Mouse (Mus musculus) hindbrain, postnatal 0 days (tissue): Measurements from ENCODE around the gene Inpp5a. TPM values are rescaled to one million over a fixed set of nuclear protein-coding genes. Genes with fewer than 3 reads are reported as not detected.

Experiments
- ATAC-seq: fragments of 200-750 bp; cut with Nextera tagmentation; 2 replicates; pipeline ENCODE4 v1.8.0; 2017; ENCODE audit warnings: mild to moderate bottlenecking, moderate TSS enrichment, moderate library complexity
- DNase-seq: peaks from one replicate; pipeline ENCODE4 v3.0.0-alpha.2; 2015; ENCODE audit warnings: low spot score
- H3K27ac ChIP-seq: fragments of 300-500 bp; sonication (generic); 2 replicates; pipeline ENCODE4 v1.5.1; 2014; ENCODE audit warnings: mild to moderate bottlenecking
- H3K27me3 ChIP-seq: fragments of 300-500 bp; sonication (generic); 2 replicates; pipeline ENCODE4 v1.6.1; 2014; ENCODE audit warnings: low read length, mixed read lengths; ENCODE audit not compliant: insufficient read depth
- H3K36me3 ChIP-seq: fragments of 300-500 bp; sonication (generic); 2 replicates; pipeline ENCODE4 v1.6.1; 2014; ENCODE audit warnings: low read length, mixed read lengths; ENCODE audit not compliant: insufficient read depth
- H3K4me1 ChIP-seq: fragments of 300-500 bp; sonication (generic); 2 replicates; pipeline ENCODE4 v1.6.1; 2014; ENCODE audit warnings: antibody characterized with exemption, low read length, mixed read lengths; ENCODE audit not compliant: insufficient read depth
- H3K4me2 ChIP-seq: fragments of 300-500 bp; sonication (generic); 2 replicates; pipeline ENCODE4 v1.6.1; 2014; ENCODE audit warnings: low read depth, mild to moderate bottlenecking, low read length, moderate library complexity, mixed read lengths
- H3K4me3 ChIP-seq: fragments of 300-500 bp; sonication (generic); 2 replicates; pipeline ENCODE4 v1.5.1; 2014; ENCODE audit warnings: low read length
- H3K9ac ChIP-seq: fragments of 300-500 bp; sonication (generic); replicated peaks from 2 replicates; pipeline ENCODE4 v1.6.1; 2014; ENCODE audit warnings: mild to moderate bottlenecking, low read length, moderate library complexity, mixed read lengths
- H3K9me3 ChIP-seq: fragments of 300-500 bp; sonication (generic); 2 replicates; pipeline ENCODE4 v1.6.1; 2016; ENCODE audit warnings: low read length, mixed read lengths
- CTCF ChIP-seq: IDR thresholded peaks from 2 replicates; pipeline ENCODE4 v1.5.1; 2016; ENCODE audit warnings: antibody characterized with exemption, control low read depth, low read depth
- WGBS: fragments of 180-500 bp; shearing (Covaris S2); extraction: QIAGEN DNeasy Blood & Tissue Kit; methylation state at CpG from one replicate; pipeline ENCODE4 v1.1.7; 2014; 5-methylcytosine and 5-hydroxymethylcytosine counted together
- polyA plus RNA-seq: library from polyadenylated mRNA; unstranded; fragments of >200 nt; fragmentation: Nextera tagmentation; extraction: Ambion mirVana; gene quantifications from 2 replicates; pipeline ENCODE4 v1.2.1, GENCODE M21; 2015
- total RNA-seq: library from RNA; depleted of rRNA; stranded (reverse); fragments of >200 nt; gene quantifications from 2 replicates; pipeline ENCODE4 v1.2.3, GENCODE M21; 2014

The Inpp5a gene
- total and polyA plus RNA-seq, 2 experiments from 2014 or later, result 16.6 to 23.6 TPM

DNA sequence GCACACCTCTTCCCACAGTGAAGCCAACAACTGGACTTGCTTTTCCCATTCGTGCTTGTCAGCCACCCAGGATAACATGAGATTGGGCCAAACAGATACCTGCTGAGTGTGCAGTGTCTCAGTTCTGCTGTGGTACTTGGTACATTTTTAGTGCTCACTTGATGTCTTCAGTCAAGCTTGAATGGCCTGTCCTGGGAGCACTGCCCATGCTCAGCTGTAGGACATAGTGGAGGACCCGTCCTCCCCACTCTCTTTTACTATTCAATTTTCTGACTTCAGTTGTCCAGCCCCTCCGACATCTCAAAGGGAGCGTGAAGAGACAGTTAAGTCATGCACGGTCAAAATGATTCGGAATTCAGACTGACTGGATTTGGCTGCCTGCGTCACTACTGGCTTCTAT is 115.2 kb downstream of the Inpp5a start:
- H3K4me1 ChIP-seq, result no peaks in the 10 kb centered on the region
- H3K9me3 ChIP-seq, result no peaks in the 10 kb centered on the region
- H3K4me2 ChIP-seq, result no peak overlapping the region
- no peak overlapping the region for H3K4me3 ChIP-seq
- no peak overlapping the region for H3K9ac ChIP-seq
- ATAC-seq (no peak), DNase-seq (no peak)
- H3K36me3 ChIP-seq, result no peaks in the 10 kb centered on the region
- 66% methylated on average over 7 of the region's 7 CpGs for WGBS
- no peaks in the 10 kb centered on the region for H3K27me3 ChIP-seq
- no peak for TF ChIP-seq CTCF
- no peak overlapping the region for H3K27ac ChIP-seq

DNA sequence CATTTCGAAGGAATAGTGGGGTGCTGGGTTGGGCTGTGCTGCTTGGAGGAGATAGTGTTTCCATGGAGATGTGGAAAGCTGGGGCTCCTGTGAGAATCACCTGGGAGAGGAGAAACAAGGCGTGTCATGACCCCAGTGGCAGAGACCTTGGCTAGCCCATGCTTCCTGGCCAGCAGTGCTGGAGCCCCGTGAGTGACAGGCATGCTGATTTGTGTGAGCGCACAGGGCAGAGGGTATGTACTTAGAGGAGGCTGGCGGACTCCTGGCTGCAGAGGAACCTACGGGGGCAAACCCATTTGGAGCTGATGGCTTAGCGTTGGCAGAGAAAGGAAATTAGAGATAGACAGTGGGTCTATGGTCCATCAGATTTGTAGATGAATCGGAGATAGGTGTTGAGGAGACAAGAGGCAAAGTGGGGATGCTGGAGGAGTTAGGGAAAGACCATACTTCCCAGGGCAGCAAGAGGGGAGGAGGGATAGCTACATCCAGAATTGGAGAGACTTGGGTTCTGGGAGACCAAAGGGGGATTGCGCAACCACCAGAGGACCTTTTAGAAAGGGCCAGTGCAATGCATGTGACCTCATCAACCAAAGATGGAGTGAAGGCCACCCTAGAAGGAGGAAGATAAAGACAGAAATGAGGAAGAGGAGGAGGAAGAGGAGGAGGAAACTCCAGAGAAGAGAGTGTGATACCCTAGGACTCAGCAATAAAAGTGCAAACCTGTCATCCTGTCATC is 117.9 kb downstream of the Inpp5a start:
- Histone ChIP-seq H3K4me1 (no peaks in the 10 kb centered on the region), H3K36me3 (no peaks in the 10 kb centered on the region), H3K9me3 (no peaks in the 10 kb centered on the region), H3K27ac (no peak overlapping the region), H3K4me3 (no peak overlapping the region), H3K27me3 (0 out of 2 replicates have a peak, but pooled peaks cover 2% of the 10 kb centered on the region), H3K4me2 (no peak overlapping the region), H3K9ac (no peak overlapping the region)
- ATAC-seq, result no peak; the same call in 1 of the 2 replicates
- no peak for TF ChIP-seq CTCF
- 66% methylated on average over 9 of the region's 9 CpGs for WGBS
- DNase-seq, result no peak

DNA sequence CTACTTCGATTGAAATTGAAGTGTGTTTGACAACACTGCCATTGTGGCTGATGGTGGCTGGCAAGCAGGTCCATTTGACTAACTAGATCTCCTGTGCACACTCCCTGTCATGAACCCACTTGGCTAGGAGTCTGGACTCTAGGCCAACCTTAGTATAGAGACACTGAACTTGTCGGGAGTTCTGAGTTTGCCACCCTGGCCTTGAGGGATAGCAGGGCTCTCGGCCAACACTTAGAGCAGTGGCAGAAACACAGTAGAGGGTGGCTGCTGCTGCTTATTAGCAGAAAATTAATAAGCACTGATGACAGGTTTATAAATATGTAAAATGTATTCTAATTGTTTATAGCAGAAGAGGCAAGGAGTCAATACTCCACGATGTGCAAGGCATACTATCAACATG is 120.0 kb downstream of the Inpp5a start:
- ATAC-seq (no peak), DNase-seq (no peak)
- Histone ChIP-seq H3K4me1 (no peaks in the 10 kb centered on the region), H3K27ac (no peak overlapping the region), H3K27me3 (0 out of 2 replicates have a peak, but pooled peaks cover 7% of the 10 kb centered on the region), H3K9me3 (no peaks in the 10 kb centered on the region), H3K4me3 (no peak overlapping the region), H3K36me3 (0 out of 2 replicates have a peak, but pooled peaks cover 6% of the 10 kb centered on the region), H3K4me2 (no peak overlapping the region), H3K9ac (no peak overlapping the region)
- TF ChIP-seq CTCF, result no peak
- WGBS, result 77% methylated on average over 4 of the region's 4 CpGs

DNA sequence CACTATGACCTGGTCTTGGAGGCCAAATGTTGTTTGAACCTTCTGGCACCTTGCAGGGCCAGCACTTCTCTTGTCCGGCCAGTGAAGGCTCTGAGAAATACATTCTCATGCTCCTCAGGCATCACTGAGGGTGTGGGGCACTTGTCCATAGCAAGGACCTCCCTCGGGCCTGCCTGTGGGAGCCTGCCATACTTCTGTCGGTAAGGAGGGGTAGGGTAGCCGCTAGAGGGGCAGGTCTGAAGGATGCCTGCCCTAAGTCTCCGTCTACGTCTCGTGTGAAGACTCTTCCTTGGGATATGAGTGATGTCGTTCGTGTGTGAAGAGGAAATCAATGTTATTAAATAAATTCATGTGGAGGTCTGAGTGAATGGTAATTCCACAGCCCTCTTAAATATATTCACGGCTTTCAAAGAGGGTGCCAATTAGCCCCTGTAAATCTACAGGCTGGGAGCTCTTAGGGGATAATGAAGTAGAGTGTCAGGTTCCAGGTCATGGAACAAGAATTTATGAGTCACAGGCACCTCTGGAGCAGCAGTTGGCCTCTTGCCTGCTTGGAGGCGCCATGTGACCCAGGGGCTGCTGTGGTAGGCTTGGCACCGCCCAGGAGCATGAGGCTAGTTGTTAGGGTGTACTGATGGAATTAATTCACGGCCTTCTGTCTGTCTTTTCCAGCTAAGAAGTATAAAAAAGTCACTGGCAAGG is 127.2 kb downstream of the Inpp5a start:
- 0 out of 2 replicates have a peak, but pooled peaks cover 10% of the 10 kb centered on the region for H3K27me3 ChIP-seq

DNA sequence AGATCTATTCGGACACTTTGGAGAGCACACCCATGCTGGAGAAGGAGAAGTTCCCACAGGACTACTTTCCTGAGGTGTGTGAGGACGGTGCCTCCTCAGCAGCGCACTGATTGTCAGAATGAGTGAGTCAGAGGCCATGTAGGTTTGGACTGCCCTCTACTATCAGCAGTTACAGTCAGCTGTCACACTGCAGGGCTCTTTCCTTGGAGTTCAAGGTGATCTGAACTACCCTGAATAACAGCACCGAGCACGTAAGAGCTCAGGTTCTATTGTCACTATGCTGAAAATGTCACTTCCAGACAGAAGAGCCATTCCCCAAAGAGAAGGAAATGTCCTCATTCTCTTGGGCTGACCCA is 127.7 kb downstream of the Inpp5a start:
- DNase-seq (no peak), ATAC-seq (no peak)
- H3K9ac ChIP-seq, result no peak overlapping the region
- no peak overlapping the region for H3K4me3 ChIP-seq
- 0 out of 2 replicates have a peak, but pooled peaks cover 10% of the 10 kb centered on the region for H3K27me3 ChIP-seq
- no peaks in the 10 kb centered on the region for H3K9me3 ChIP-seq
- H3K4me2 ChIP-seq, result no peak overlapping the region
- TF ChIP-seq CTCF, result no peak
- H3K4me1 ChIP-seq, result no peaks in the 10 kb centered on the region
- H3K27ac ChIP-seq, result no peak overlapping the region
- WGBS, result 95% methylated on average over 5 of the region's 5 CpGs
- H3K36me3 ChIP-seq, result 0 out of 2 replicates have a peak, but pooled peaks cover 6% of the 10 kb centered on the region

More for the DNA sequence above, 127.2 kb downstream of the Inpp5a start:
- no peak for TF ChIP-seq CTCF
- Histone ChIP-seq H3K9me3 (no peaks in the 10 kb centered on the region), H3K4me1 (no peaks in the 10 kb centered on the region), H3K4me3 (no peak overlapping the region), H3K27ac (no peak overlapping the region), H3K9ac (no peak overlapping the region), H3K36me3 (0 out of 2 replicates have a peak, but pooled peaks cover 6% of the 10 kb centered on the region), H3K4me2 (no peak overlapping the region)
- DNase-seq (no peak), ATAC-seq (no peak)
- 79% methylated on average over 13 of the region's 13 CpGs for WGBS

DNA sequence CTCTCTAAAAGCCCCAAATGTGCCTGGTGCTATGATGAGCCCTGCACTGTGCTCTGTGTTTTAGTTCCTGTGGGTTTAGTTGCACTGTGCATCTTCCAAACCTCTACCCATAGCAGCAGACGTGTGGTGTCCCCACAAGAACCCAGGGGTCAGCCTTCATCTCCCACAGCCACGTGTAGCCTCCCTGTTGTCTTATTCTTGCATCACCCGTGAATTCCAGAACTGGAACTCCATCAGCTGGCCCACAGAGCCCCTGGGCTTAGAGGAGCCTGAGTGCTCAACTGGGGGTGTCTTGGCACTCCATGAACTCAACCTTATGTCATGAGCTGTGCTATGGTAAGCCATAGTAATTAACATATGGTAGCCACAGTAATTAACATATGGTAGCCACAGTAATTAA is 129.4 kb downstream of the Inpp5a start:
- WGBS, result 53% methylated on average over 3 of the region's 3 CpGs

More for the DNA sequence above, 129.4 kb downstream of the Inpp5a start:
- no peaks in the 10 kb centered on the region for H3K4me1 ChIP-seq
- ATAC-seq (no peak), DNase-seq (no peak)
- no peaks in the 10 kb centered on the region for H3K36me3 ChIP-seq
- no peak overlapping the region for H3K4me2 ChIP-seq
- no peak overlapping the region for H3K9ac ChIP-seq
- no peak for TF ChIP-seq CTCF
- 0 out of 2 replicates have a peak, but pooled peaks cover 9% of the 10 kb centered on the region for H3K27me3 ChIP-seq
- no peaks in the 10 kb centered on the region for H3K9me3 ChIP-seq
- H3K27ac ChIP-seq, result no peak overlapping the region
- no peak overlapping the region for H3K4me3 ChIP-seq
